Mouse (Mus musculus): ENCODE measurements around the gene Unc13a. TPM values are rescaled to one million over a fixed set of nuclear protein-coding genes. Genes with fewer than 3 reads are reported as not detected.
"Not testable (repeated sequence)": the region's sequence is repeated elsewhere in the genome, so short reads cannot be mapped to it uniquely, and the experiment has no call there.

The Unc13a gene
- total RNA-seq (2017), result 0.21 to 0.97 TPM (median 0.29 TPM) in 3 replicates

GRCm38 (mm10) chr8:71671549-71671965, at the start of gene Unc13a:
Gene Unc13a, minus strand, starts transcription at chr8:71671757.
- 0 out of 2 replicates have a peak, but pooled peaks have one; percentile 37 for ATAC-seq (replicated peaks; ENCODE audit: insufficient number of reproducible peaks, low FRiP score, low TSS enrichment, poor library complexity, severe bottlenecking)

GRCm38 (mm10) chr8:71719928-71720457, 48.4 kb upstream of the Unc13a start:
- ATAC-seq (replicated peaks; ENCODE audit: insufficient number of reproducible peaks, low FRiP score, low TSS enrichment, poor library complexity, severe bottlenecking), result no peak

GRCm38 (mm10) chr8:71719218-71719617, 47.7 kb upstream of the Unc13a start:
- ATAC-seq (replicated peaks; ENCODE audit: insufficient number of reproducible peaks, low FRiP score, low TSS enrichment, poor library complexity, severe bottlenecking), result no peak

GRCm38 (mm10) chr8:71718252-71718651, 46.7 kb upstream of the Unc13a start:
- no peak for ATAC-seq (replicated peaks; ENCODE audit: insufficient number of reproducible peaks, low FRiP score, low TSS enrichment, poor library complexity, severe bottlenecking)

- no peak for ATAC-seq (replicated peaks; ENCODE audit: insufficient number of reproducible peaks, low FRiP score, low TSS enrichment, poor library complexity, severe bottlenecking)
These were observed 45.5 kb upstream of the Unc13a start for GRCm38 (mm10) chr8:71717096-71717495.

- no peak for ATAC-seq (replicated peaks; ENCODE audit: insufficient number of reproducible peaks, low FRiP score, low TSS enrichment, poor library complexity, severe bottlenecking)
These were observed 45.0 kb upstream of the Unc13a start for GRCm38 (mm10) chr8:71716561-71717053.

- ATAC-seq (replicated peaks; ENCODE audit: insufficient number of reproducible peaks, low FRiP score, low TSS enrichment, poor library complexity, severe bottlenecking), result no peak
These were observed 44.0 kb upstream of the Unc13a start for GRCm38 (mm10) chr8:71715531-71715930.

- no peak for ATAC-seq (replicated peaks; ENCODE audit: insufficient number of reproducible peaks, low FRiP score, low TSS enrichment, poor library complexity, severe bottlenecking)
These were observed 40.0 kb upstream of the Unc13a start for GRCm38 (mm10) chr8:71711574-71711973.

GRCm38 (mm10) chr8:71709800-71710446, 38.4 kb upstream of the Unc13a start:
- ATAC-seq (replicated peaks; ENCODE audit: insufficient number of reproducible peaks, low FRiP score, low TSS enrichment, poor library complexity, severe bottlenecking), result peak; percentile 70

- no peak for ATAC-seq (replicated peaks; ENCODE audit: insufficient number of reproducible peaks, low FRiP score, low TSS enrichment, poor library complexity, severe bottlenecking)
These were observed 37.7 kb upstream of the Unc13a start for GRCm38 (mm10) chr8:71709134-71709799.

- ATAC-seq (replicated peaks; ENCODE audit: insufficient number of reproducible peaks, low FRiP score, low TSS enrichment, poor library complexity, severe bottlenecking), result peak; percentile 52; the same call in 1 of the 2 replicates
These were observed 36.3 kb upstream of the Unc13a start for GRCm38 (mm10) chr8:71707874-71708273.

- not testable (repeated sequence) for ATAC-seq (replicated peaks; ENCODE audit: insufficient number of reproducible peaks, low FRiP score, low TSS enrichment, poor library complexity, severe bottlenecking)
These were observed 31.8 kb upstream of the Unc13a start for GRCm38 (mm10) chr8:71703400-71703799.

GRCm38 (mm10) chr8:71702923-71703322, 31.4 kb upstream of the Unc13a start:
- no peak for ATAC-seq (replicated peaks; ENCODE audit: insufficient number of reproducible peaks, low FRiP score, low TSS enrichment, poor library complexity, severe bottlenecking)

GRCm38 (mm10) chr8:71702087-71702432, 30.5 kb upstream of the Unc13a start:
- ATAC-seq (replicated peaks; ENCODE audit: insufficient number of reproducible peaks, low FRiP score, low TSS enrichment, poor library complexity, severe bottlenecking), result peak; percentile 61

- peak; percentile 19; the same call in 1 of the 2 replicates for ATAC-seq (replicated peaks; ENCODE audit: insufficient number of reproducible peaks, low FRiP score, low TSS enrichment, poor library complexity, severe bottlenecking)
These were observed 30.0 kb upstream of the Unc13a start, which contains the start of gene B3gnt3 for GRCm38 (mm10) chr8:71701414-71702086. Gene B3gnt3, minus strand, starts transcription at chr8:71701789.

- ATAC-seq (replicated peaks; ENCODE audit: insufficient number of reproducible peaks, low FRiP score, low TSS enrichment, poor library complexity, severe bottlenecking), result no peak
These were observed 29.1 kb upstream of the Unc13a start for GRCm38 (mm10) chr8:71700493-71701269.

GRCm38 (mm10) chr8:71695456-71695855, 23.9 kb upstream of the Unc13a start:
- ATAC-seq (replicated peaks; ENCODE audit: insufficient number of reproducible peaks, low FRiP score, low TSS enrichment, poor library complexity, severe bottlenecking), result not testable (repeated sequence)

- no peak for ATAC-seq (replicated peaks; ENCODE audit: insufficient number of reproducible peaks, low FRiP score, low TSS enrichment, poor library complexity, severe bottlenecking)
These were observed 21.8 kb upstream of the Unc13a start for GRCm38 (mm10) chr8:71693166-71694041.

Measured in monocyte, adult 5-6 weeks (primary cell).